Mouse (Mus musculus) left cerebral cortex, adult 2 months (tissue): ENCODE measurements around the gene Ercc4. TPM values are rescaled to one million over a fixed set of nuclear protein-coding genes. Genes with fewer than 3 reads are reported as not detected.

Experiments
- DNase-seq, 2 experiments: peaks; one replicate each; pipeline ENCODE4 v3.0.0; 2021 to 2022; ENCODE audit warnings: low spot score in 2 of 2, mixed read lengths in 1 of 2; ENCODE audit errors: extremely low spot score in 1 of 2
- H3K27ac ChIP-seq: fragments of 200-600 bp; 2 replicates; pipeline ENCODE4 v1.8.1; 2022
- H3K4me3 ChIP-seq: fragments of 200-600 bp; 2 replicates; pipeline ENCODE4 v1.8.1; 2022
- CTCF ChIP-seq: fragments of 200-600 bp; IDR thresholded peaks from 2 replicates; pipeline ENCODE4 v1.8.1; 2022; ENCODE audit warnings: antibody characterized with exemption, mild to moderate bottlenecking, moderate library complexity
- intact Hi-C: fragments of 180-260 bp; cut with DNase I; formaldehyde crosslinking; loops from one replicate; pipeline ENCODE4 v1.15.1; 2025
- total RNA-seq, 2 experiments: library from RNA; stranded (reverse); gene quantifications; 2 replicates each; pipeline ENCODE4 v1.2.3; 2021

Gene Ercc4
- total RNA-seq, 2 experiments from 2014 or later: 21.3 to 25.8 TPM

DNA sequence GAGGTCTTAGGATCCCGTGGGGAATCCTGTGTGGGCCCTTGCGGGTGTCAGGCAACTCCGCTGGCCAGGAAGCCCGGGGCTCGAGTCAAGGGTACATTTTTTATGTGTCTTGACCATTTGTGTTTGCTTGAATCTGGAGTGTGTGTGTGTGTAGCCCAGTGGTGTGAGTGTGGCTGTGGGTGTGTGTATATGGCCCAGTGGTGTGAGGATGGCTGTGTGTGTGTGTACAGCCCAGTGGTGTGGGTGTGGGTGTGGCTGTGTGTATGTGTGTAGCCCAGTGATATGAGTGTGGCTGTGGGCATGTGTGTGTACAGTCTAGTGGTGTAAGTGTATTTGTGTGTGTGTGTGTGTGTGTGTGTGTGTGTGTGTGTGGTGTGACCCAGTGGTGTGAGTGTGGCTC lies 73.0 kb downstream of the Ercc4 start:
- DNase-seq: no peak
- Histone ChIP-seq H3K27ac (no peak overlapping the region), H3K4me3 (no peak overlapping the region)
- no peak for TF ChIP-seq CTCF
- intact Hi-C loops: no loop called here

DNA sequence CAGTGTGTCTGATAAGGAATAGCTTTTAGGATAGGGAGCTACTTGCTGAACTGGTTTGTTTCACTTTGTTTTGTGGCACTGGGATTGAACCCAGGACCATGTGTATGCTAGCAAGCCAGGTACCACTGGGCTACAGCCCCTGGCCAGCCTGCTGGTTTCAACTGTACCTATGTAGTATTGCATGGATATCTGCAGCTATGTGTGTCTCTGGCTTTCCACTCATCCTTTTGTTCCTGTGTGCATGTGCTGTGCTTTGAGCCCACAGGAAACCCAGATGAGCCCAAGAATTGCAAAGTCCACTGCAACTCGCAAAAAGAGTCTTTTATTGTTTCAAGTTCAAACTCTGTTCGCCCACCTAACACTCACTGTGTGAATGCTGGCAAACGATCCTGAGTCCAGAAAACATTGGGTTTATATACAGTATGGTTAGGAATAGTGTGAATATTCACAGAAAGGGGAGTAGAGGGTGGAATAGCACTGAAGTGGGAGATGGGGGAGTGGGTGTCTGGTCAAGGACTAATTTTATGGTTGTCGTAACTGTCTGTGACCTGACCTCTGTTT lies 73.8 kb downstream of the Ercc4 start:
- no peak for TF ChIP-seq CTCF
- intact Hi-C loops: no loop called here
- H3K4me3 ChIP-seq: no peak overlapping the region
- no peak overlapping the region for H3K27ac ChIP-seq
- no peak for DNase-seq

- DNase-seq: no peak
- no peak overlapping the region for H3K4me3 ChIP-seq
- intact Hi-C loops: no loop called here
- H3K27ac ChIP-seq: no peak overlapping the region
- no peak; the same call in 1 of the 2 replicates for TF ChIP-seq CTCF
Measured at GRCm38 (mm10) chr16:13184381-13184780, 74.9 kb downstream of the Ercc4 start.

- intact Hi-C loops: no loop called here
- TF ChIP-seq CTCF: no peak
- H3K4me3 ChIP-seq: no peak overlapping the region
- no peak for DNase-seq
- H3K27ac ChIP-seq: peak overlapping the region; percentile 66
Measured at GRCm38 (mm10) chr16:13189430-13190107, 80.1 kb downstream of the Ercc4 start.

DNA sequence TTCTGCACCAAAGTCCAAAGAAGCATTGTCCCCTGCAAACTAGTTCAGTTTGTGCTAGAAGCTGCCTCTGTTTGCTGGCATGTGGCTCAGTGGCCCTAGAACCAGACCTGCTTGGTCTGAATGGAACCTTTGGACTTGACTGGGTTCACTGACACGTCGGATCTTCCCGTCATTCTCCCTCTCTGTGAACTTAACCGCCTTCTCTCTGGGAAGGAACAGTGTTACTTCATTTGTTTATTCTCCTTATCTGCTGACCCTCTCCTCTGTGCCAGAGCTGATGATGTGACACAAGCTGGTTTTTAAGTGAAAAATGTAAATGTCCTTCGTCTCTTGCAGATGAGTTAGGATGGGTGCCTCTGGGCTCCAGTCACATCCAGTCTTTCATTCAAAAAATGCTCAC lies 81.0 kb downstream of the Ercc4 start:
- DNase-seq: no peak
- no peak overlapping the region for H3K4me3 ChIP-seq
- intact Hi-C loops: no loop called here
- TF ChIP-seq CTCF: no peak
- H3K27ac ChIP-seq: peak overlapping the region; percentile 33; the same call in 1 of the 2 replicates

DNA sequence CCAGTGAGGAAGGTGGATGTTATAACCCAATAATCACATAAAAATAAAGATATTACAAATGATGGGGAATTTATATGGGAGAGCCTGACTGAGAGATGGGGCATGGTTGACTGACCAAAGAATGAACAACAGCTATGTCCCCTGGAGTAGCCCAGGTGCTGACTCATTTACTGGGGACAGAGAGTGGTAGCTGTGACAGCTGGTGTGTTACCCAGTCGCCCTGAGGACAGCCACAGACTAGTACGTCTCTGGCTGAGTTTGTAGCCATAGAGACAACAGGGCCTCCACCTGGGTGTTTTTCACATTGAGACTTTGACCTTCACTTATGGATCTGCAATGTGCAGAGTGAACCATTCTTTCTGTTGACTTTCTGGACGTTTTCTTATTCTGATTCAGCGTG lies 81.7 kb downstream of the Ercc4 start:
- TF ChIP-seq CTCF: no peak
- no peak for DNase-seq
- intact Hi-C loops: no loop called here
- no peak overlapping the region for H3K4me3 ChIP-seq
- no peak overlapping the region for H3K27ac ChIP-seq

GRCm38 (mm10) chr16:13193663-13194071 lies 84.2 kb downstream of the Ercc4 start:
- peak in 1 of 2 experiments; percentile 35 for DNase-seq
- Histone ChIP-seq H3K27ac (peak overlapping the region; percentile 91), H3K4me3 (no peak overlapping the region)
- no peak for TF ChIP-seq CTCF
- intact Hi-C loops: no loop called here

GRCm38 (mm10) chr16:13194882-13195281 lies 85.4 kb downstream of the Ercc4 start:
- Histone ChIP-seq H3K4me3 (no peak overlapping the region), H3K27ac (peak overlapping the region; percentile 96)
- intact Hi-C loops: loop anchor here (1.0 kb wide), 1 partner anchor 35 kb away; no protein-coding TSS in a partner anchor
- no peak for TF ChIP-seq CTCF
- DNase-seq: peak; percentile 41 to 43

- no peak for TF ChIP-seq CTCF
- intact Hi-C loops: loop anchor here (1.0 to 2.0 kb wide), 3 partner anchors 11 to 162 kb away; partner anchors contain the start of gene Mrtfb
- Histone ChIP-seq H3K27ac (peak overlapping the region; percentile 96), H3K4me3 (no peak overlapping the region)
- DNase-seq: peak; percentile 50 to 71
Measured at GRCm38 (mm10) chr16:13196626-13197025, 87.1 kb downstream of the Ercc4 start.

- intact Hi-C loops: loop anchor here (1.0 to 2.0 kb wide), 3 partner anchors 10 to 161 kb away; partner anchors contain the start of gene Mrtfb
- no peak for TF ChIP-seq CTCF
Measured at GRCm38 (mm10) chr16:13197293-13197692, 87.8 kb downstream of the Ercc4 start.

GRCm38 (mm10) chr16:13199204-13199603 lies 89.7 kb downstream of the Ercc4 start:
- H3K4me3 ChIP-seq: no peak overlapping the region
- intact Hi-C loops: no loop called here
- DNase-seq: no peak
- peak overlapping the region; percentile 32; the same call in 1 of the 2 replicates for H3K27ac ChIP-seq
- no peak for TF ChIP-seq CTCF

More at GRCm38 (mm10) chr16:13197293-13197692, 87.8 kb downstream of the Ercc4 start:
- DNase-seq: peak; percentile 74 to 82
- Histone ChIP-seq H3K4me3 (no peak overlapping the region), H3K27ac (peak overlapping the region; percentile 96)

Other genes starting within 250 kb of the Ercc4 start
- 100 to 1,000 TPM; 188 to 193 TPM for gene Mrtfb, start 146.8 kb downstream of the Ercc4 start, total RNA-seq